Mouse (Mus musculus) stomach, embryonic 15.5 days (tissue): ENCODE measurements around the gene Fubp1. TPM values are rescaled to one million over a fixed set of nuclear protein-coding genes. Genes with fewer than 3 reads are reported as not detected.
"Not testable (repeated sequence)": the region's sequence is repeated elsewhere in the genome, so short reads cannot be mapped to it uniquely, and the experiment has no call there.

Experiments
- ATAC-seq: fragments of 200-750 bp; cut with Nextera tagmentation; 2 replicates; pipeline ENCODE4 v1.8.0; 2017; ENCODE audit warnings: low read depth, moderate number of reproducible peaks, moderate TSS enrichment; ENCODE audit not compliant: insufficient read depth, low FRiP score
- H3K27ac ChIP-seq: fragments of 300-500 bp; sonication (generic); 2 replicates; pipeline ENCODE4 v1.5.1; 2015; ENCODE audit warnings: mild to moderate bottlenecking, inconsistent platforms
- H3K27me3 ChIP-seq: fragments of 300-500 bp; sonication (generic); replicated peaks from 2 replicates; pipeline ENCODE4 v1.6.1; 2015; ENCODE audit warnings: inconsistent platforms
- H3K36me3 ChIP-seq: fragments of 300-500 bp; sonication (generic); 2 replicates; pipeline ENCODE4 v1.6.1; 2015; ENCODE audit warnings: inconsistent platforms
- H3K4me1 ChIP-seq: fragments of 300-500 bp; sonication (generic); 2 replicates; pipeline ENCODE4 v1.6.1; 2015; ENCODE audit warnings: inconsistent platforms
- H3K4me2 ChIP-seq: fragments of 300-500 bp; sonication (generic); 2 replicates; pipeline ENCODE4 v1.6.1; 2015; ENCODE audit warnings: mild to moderate bottlenecking, inconsistent platforms
- H3K4me3 ChIP-seq: fragments of 300-500 bp; sonication (generic); replicated peaks from 2 replicates; pipeline ENCODE4 v1.5.1; 2015; ENCODE audit warnings: inconsistent platforms
- H3K9ac ChIP-seq: fragments of 300-500 bp; sonication (generic); 2 replicates; pipeline ENCODE4 v1.6.1; 2015; ENCODE audit warnings: inconsistent platforms
- H3K9me3 ChIP-seq: fragments of 300-500 bp; sonication (generic); 2 replicates; pipeline ENCODE4 v1.6.1; 2016; ENCODE audit warnings: inconsistent platforms
- WGBS: fragments of 180-500 bp; shearing (Covaris S2); methylation state at CpG from one replicate; pipeline ENCODE4 v1.1.7; 2015; 5-methylcytosine and 5-hydroxymethylcytosine counted together
- polyA plus RNA-seq: library from polyadenylated mRNA; unstranded; fragments of >200 nt; fragmentation: Nextera tagmentation; extraction: Ambion mirVana; gene quantifications from 2 replicates; pipeline ENCODE4 v1.2.1, GENCODE M21; 2015

Fubp1 gene
- polyA plus RNA-seq, 1 experiment from 2014 or later = 191 TPM

DNA sequence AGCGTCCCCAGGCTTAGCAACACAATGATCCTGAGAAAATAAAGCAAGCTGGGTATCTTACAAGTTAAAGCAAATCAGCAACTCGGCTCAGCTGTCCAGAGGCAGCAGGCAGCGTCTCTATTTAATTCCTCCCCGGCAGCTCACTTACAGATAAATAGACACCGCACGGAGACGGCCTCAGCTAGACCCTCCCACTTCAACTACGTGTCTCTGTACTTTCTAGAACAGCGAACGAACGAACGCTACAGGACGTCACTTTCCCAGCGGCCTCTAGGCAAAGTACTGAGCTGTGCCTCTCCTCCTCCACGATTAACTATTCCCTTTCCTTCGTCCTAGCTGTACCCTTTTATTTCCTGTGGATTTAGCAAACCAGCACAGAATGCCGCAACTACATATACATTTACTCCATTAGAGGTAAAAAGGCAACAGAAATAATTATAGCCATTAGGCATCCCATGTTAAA lies 16.6 kb upstream of the Fubp1 start:
- ATAC-seq = peak; percentile 97
- Histone ChIP-seq H3K36me3 (no peaks in the 10 kb centered on the region), H3K4me2 (peak overlapping the region; percentile 55), H3K9me3 (no peaks in the 10 kb centered on the region), H3K4me1 (peaks cover 3% of the 10 kb centered on the region; the same call in 1 of the 2 replicates), H3K4me3 (peak overlapping the region; percentile 54), H3K27me3 (no peaks in the 10 kb centered on the region), H3K27ac (peak overlapping the region; percentile 94), H3K9ac (peak overlapping the region; percentile 48; the same call in 1 of the 2 replicates)
- WGBS = under 1% methylated on average over 17 of the region's 17 CpGs

DNA sequence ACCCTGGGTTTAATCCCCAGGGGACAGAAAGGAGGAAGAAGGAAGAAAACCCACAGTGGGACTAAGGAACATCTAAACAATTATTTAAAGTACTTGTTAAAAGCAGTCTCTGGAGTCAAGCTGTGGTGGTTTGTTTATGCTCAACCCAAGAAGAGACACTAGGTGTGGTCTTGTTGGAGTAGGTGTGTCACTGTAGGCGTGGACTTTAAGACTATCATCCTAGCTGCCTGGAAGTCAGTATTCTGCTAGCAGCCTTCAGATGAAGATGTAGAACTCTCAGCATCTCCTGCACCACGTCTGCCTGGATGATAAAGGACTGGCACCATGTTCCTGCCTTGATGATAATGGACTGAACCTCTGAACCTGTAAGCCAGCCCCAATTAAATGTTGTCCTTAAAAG lies 13.0 kb upstream of the Fubp1 start:
- not testable (repeated sequence) for H3K4me1 ChIP-seq, H3K4me2 ChIP-seq, H3K27me3 ChIP-seq, H3K4me3 ChIP-seq, H3K9me3 ChIP-seq, H3K27ac ChIP-seq, H3K9ac ChIP-seq, H3K36me3 ChIP-seq
- peak; percentile 53 for ATAC-seq
- 31% methylated on average over 2 of the region's 2 CpGs for WGBS

DNA sequence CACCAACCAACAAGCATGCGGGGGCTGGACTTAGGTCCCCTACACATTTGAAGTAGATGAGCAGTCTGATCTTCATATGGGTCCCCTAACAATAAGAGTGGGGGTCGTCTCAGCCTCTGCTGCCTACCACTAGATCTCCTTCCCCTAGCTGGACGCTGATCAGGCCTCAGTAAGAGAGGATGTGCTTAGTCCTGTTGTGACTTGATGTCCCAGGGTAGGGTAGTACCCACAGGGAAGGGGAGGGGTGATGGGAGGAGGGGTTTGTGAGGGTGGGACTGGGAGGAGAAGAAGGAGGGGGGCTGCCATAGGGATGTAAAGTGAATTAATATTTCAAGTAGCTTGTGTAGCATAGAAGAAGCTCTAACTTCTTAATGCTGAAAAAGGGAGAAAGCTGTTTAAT lies 11.1 kb upstream of the Fubp1 start:
- no peak overlapping the region for H3K9ac ChIP-seq
- H3K9me3 ChIP-seq = no peaks in the 10 kb centered on the region
- no peaks in the 10 kb centered on the region for H3K36me3 ChIP-seq
- no peak overlapping the region for H3K4me2 ChIP-seq
- 67% methylated on average over 3 of the region's 3 CpGs for WGBS
- no peak for ATAC-seq
- no peak overlapping the region for H3K4me3 ChIP-seq
- no peak overlapping the region for H3K27ac ChIP-seq
- H3K4me1 ChIP-seq = no peaks in the 10 kb centered on the region
- no peaks in the 10 kb centered on the region for H3K27me3 ChIP-seq

DNA sequence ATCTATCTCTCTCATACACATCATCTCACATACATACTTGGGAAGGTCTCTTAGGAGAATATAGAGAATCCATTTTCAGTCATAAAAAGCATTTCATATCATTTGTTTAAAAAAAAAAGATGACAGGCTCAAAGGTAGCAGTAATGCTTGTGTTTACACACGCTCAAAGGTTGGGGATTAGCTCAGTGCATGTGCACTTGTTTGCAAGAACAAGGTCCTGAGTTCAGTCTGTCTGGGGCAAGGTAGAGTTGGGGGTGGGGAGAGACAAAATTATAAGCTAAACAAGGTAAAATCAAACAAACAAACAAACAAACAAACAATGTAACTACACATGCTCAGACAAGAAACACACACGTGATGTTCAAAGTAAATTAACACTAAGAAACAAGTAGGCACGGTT lies 9.0 kb upstream of the Fubp1 start:
- Histone ChIP-seq H3K4me3 (no peak overlapping the region), H3K36me3 (no peaks in the 10 kb centered on the region), H3K9ac (no peak overlapping the region), H3K27me3 (no peaks in the 10 kb centered on the region), H3K27ac (no peak overlapping the region), H3K9me3 (no peaks in the 10 kb centered on the region), H3K4me2 (no peak overlapping the region), H3K4me1 (no peaks in the 10 kb centered on the region)
- 83% methylated on average over 3 of the region's 3 CpGs for WGBS
- 0 out of 2 replicates have a peak, but pooled peaks have one; percentile 61 for ATAC-seq

DNA sequence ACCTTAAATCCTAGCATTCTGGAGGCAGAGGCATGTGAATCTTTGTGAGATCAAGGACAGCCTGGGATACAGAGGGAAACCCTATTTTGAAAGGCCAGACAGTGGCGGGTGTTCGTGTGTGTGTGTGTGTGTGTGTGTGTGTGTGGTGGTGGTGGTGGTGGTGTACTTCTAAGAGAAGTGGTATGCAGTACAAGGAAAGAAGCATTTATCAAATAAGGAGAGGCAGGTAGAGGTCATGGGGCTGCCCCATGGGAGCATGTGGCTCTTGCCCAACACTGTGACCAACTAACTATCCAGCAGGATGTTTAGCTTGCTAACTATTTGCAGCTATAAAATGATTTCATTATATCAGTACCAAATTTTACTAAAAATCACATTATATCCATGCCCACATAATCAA lies 8.6 kb upstream of the Fubp1 start:
- Histone ChIP-seq H3K4me3 (no peak overlapping the region), H3K27me3 (no peaks in the 10 kb centered on the region), H3K9me3 (no peaks in the 10 kb centered on the region), H3K4me1 (no peaks in the 10 kb centered on the region), H3K9ac (no peak overlapping the region), H3K4me2 (no peak overlapping the region), H3K36me3 (no peaks in the 10 kb centered on the region), H3K27ac (no peak overlapping the region)
- 73% methylated on average over 2 of the region's 2 CpGs for WGBS
- ATAC-seq = no peak

DNA sequence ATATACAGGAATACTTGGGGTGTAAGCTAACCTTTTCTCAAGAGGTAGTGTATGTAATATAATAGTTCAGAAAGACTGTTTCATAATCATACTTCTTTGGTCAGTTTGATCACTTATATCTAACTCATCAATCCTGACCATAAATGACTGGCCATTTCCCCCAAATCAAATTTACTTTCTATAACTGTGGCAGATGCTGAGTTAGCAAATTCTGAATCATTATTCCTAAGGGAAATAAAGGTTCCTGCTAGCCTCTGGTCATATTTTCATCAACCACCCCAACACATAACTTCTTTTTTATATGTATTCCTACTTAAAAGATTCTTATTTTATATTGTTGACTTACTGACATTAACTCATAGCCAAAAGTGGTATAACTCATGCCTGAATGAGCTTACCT lies 7.3 kb upstream of the Fubp1 start:
- no peaks in the 10 kb centered on the region for H3K9me3 ChIP-seq
- H3K27ac ChIP-seq = no peak overlapping the region
- H3K4me2 ChIP-seq = no peak overlapping the region
- no peak overlapping the region for H3K9ac ChIP-seq
- no peak overlapping the region for H3K4me3 ChIP-seq
- ATAC-seq = no peak
- H3K4me1 ChIP-seq = no peaks in the 10 kb centered on the region
- no peaks in the 10 kb centered on the region for H3K27me3 ChIP-seq
- H3K36me3 ChIP-seq = no peaks in the 10 kb centered on the region

DNA sequence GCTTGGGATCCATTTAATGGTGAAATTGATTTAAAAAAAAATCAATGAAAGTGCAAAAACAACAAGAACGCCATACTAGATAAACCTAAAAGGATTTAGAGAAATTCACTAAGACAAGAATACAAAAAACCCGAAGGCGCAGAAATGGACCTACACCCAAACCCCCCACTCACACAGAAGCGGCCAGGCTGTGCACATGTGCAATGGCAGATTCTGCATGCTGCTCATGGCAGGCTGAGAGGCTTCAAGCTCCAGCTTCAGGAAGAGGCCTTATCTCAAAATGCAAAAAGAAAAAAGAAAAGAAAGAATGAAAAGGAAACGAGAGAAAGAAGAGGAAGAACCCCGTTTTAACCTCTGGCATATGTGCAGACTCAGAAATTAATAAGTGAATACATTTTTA lies 6.8 kb upstream of the Fubp1 start:
- WGBS = 84% methylated on average over 6 of the region's 6 CpGs
- H3K4me2 ChIP-seq = no peak overlapping the region
- H3K9ac ChIP-seq = no peak overlapping the region
- H3K4me3 ChIP-seq = no peak overlapping the region
- no peaks in the 10 kb centered on the region for H3K36me3 ChIP-seq
- H3K27ac ChIP-seq = no peak overlapping the region
- H3K4me1 ChIP-seq = no peaks in the 10 kb centered on the region
- no peaks in the 10 kb centered on the region for H3K9me3 ChIP-seq
- ATAC-seq = no peak
- H3K27me3 ChIP-seq = no peaks in the 10 kb centered on the region

DNA sequence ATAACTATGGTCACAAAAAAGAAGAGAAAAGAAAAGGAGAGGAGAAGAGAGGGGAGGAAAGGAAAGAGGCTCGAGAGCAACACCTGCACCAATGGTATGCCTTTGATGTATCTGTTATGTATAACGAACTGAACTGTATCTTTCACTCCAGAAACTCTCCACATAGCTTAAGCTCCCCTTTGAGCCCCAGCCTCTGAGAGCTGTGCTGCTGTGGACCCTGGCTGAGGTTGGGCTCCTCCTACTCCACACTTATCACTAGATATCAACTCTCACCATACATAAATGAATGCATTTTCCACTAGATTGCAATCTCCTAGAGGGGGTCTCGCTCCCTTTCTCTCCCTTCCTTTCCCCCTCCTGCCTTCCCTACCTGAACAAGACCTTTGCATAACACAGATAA lies 6.2 kb upstream of the Fubp1 start:
- Histone ChIP-seq H3K27ac (no peak overlapping the region), H3K36me3 (no peaks in the 10 kb centered on the region), H3K9ac (no peak overlapping the region), H3K4me3 (no peak overlapping the region), H3K9me3 (no peaks in the 10 kb centered on the region), H3K27me3 (no peaks in the 10 kb centered on the region), H3K4me1 (no peaks in the 10 kb centered on the region), H3K4me2 (no peak overlapping the region)
- WGBS = 62% methylated on average over 3 of the region's 3 CpGs
- ATAC-seq = no peak

DNA sequence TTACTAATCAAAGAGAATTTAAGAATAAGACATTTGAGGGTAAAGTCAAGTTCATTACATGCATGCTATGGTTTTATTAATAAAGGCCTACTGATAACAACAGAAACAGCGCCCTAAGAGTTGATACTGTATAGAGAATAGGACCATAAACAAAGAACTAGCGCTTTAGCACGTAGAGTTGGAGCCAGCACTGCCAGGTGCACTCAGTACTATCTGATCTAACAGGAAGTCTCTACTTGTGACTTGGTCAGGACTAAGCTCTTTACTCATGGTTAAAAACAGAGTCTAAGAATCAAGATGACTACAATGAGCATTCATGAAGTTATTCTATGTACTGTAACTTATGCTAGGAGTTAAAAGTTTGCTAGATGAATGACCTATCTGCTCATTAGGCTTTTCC lies 5.6 kb upstream of the Fubp1 start:
- no peak overlapping the region for H3K4me2 ChIP-seq
- no peak overlapping the region for H3K9ac ChIP-seq
- no peaks in the 10 kb centered on the region for H3K9me3 ChIP-seq
- WGBS = 60% methylated on average over 3 of the region's 3 CpGs
- H3K36me3 ChIP-seq = no peaks in the 10 kb centered on the region
- no peaks in the 10 kb centered on the region for H3K4me1 ChIP-seq
- no peak overlapping the region for H3K27ac ChIP-seq
- no peak overlapping the region for H3K4me3 ChIP-seq
- H3K27me3 ChIP-seq = no peaks in the 10 kb centered on the region
- no peak for ATAC-seq

DNA sequence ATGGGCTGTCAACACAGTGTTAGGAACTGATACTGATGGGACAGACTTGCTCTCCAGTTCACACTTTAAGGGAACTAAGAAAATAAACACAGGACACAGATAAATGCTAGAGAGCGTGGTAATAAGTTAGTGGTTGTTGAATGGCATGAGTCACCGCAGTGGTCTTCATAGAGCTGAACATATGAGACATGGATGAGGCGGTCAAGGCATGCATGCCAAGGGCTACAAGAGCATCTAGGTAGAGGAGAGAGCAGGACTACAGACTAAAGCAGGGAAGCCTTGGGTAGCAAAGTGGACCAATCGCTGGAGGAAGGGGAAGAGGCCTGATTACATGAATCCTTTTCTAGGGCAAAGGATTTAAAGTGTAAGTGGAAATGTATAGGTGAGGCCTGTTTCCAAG lies 3.1 kb upstream of the Fubp1 start:
- no peak for ATAC-seq
- WGBS = 94% methylated on average over 4 of the region's 4 CpGs

DNA sequence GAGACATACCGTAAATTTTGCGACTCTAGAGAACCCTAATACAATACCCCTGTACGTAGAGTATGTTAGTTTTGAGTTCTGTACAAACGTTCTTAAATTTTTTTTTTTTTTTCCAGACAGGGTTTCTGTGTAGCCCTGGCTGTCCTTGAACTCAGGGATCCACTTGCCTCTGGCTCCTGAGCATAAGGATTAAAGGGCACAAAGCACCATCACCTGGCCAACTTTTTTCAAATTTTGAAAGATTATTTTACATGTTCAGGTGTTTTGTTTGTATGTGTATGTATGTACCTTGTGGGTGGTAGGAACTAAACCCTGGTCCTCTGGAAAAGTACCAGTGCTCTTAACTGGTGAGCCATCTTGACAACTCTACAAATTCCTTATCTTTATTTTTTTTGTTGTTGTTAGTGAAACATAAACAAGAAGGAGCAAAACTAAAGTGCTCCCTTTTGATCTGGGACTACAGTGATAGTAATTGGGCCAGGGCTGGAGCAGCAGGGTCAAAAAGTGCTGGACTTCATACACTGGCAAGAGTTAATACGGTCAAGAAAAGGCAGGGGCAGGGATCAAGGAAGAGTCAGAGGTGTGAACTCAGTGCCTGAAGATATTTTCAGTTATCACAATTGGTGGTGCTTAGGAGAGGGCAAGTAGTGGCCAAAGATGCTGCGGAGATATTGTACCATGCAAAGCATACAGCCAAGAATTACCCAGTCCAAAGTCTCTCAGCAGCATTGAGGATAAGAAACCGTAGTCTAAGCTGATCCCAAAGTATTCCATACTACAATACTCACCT lies 1.9 kb upstream of the Fubp1 start:
- Histone ChIP-seq H3K36me3 (no peaks in the 10 kb centered on the region), H3K4me1 (peaks cover 11% of the 10 kb centered on the region), H3K27ac (no peak overlapping the region), H3K9me3 (no peaks in the 10 kb centered on the region), H3K4me3 (no peak overlapping the region), H3K4me2 (peak overlapping the region; percentile 25; the same call in 1 of the 2 replicates), H3K27me3 (no peaks in the 10 kb centered on the region), H3K9ac (no peak overlapping the region)
- no peak for ATAC-seq
- WGBS = 83% methylated on average over 7 of the region's 7 CpGs

More for the DNA sequence above, 3.1 kb upstream of the Fubp1 start:
- no peak overlapping the region for H3K4me2 ChIP-seq
- H3K4me1 ChIP-seq = no peaks in the 10 kb centered on the region
- H3K9ac ChIP-seq = no peak overlapping the region
- no peaks in the 10 kb centered on the region for H3K9me3 ChIP-seq
- no peak overlapping the region for H3K27ac ChIP-seq
- no peaks in the 10 kb centered on the region for H3K36me3 ChIP-seq
- H3K4me3 ChIP-seq = no peak overlapping the region
- H3K27me3 ChIP-seq = no peaks in the 10 kb centered on the region

DNA sequence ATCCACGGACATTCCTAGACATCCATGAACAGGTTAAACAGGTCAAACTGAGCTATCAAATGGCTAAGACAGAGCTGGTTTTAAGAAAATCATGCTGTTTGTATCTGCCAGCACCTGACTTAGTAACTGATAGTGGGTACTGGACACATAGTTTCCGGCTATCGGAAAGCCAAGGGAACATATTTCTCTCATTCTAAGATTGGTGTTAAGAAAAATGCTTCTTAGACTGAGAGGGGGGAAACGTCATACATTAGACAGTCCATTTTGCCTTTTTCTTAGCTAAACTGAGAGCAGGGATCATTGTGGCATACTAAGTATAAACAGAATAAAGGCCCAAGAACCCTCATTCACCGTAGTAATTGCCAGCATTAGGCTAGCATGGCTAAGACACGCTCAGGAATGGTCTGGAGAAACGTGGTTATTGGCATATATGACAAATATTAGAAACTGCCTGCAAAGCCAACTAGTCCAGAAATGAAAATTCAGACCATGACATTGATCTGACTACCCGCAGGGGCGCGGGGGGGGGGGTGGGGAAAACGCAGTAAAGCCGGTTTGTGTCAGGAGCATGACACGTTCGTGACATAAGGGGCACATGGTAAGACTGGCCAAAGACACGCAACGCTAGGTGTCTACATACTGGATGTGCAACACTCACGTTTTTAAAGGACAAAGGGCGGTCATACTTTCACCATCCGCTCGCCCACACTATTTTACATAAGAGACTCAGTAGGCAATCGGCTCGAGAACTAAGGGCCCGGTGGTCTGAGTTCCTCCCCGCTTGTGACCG lies 850 bp upstream of the Fubp1 start:
- ATAC-seq = no peak; the same call in 1 of the 2 replicates
- no peaks in the 10 kb centered on the region for H3K9me3 ChIP-seq
- peak overlapping the region; percentile 61 for H3K4me2 ChIP-seq
- H3K4me3 ChIP-seq = peak overlapping the region; percentile 97
- no peaks in the 10 kb centered on the region for H3K27me3 ChIP-seq
- H3K9ac ChIP-seq = peak overlapping the region; percentile 97
- H3K4me1 ChIP-seq = peaks cover 11% of the 10 kb centered on the region
- H3K27ac ChIP-seq = peak overlapping the region; percentile 99
- 2% methylated on average over 25 of the region's 25 CpGs for WGBS
- no peaks in the 10 kb centered on the region for H3K36me3 ChIP-seq
